Mouse (Mus musculus) leukemia stem cell, adult 10-12 weeks (primary cell): ENCODE results near the gene Pex13. TPM values are rescaled to one million over a fixed set of nuclear protein-coding genes. Genes with fewer than 3 reads are reported as not detected.

Experiments
- polyA plus RNA-seq: library from polyadenylated mRNA; stranded (reverse); fragments of >175 nt; gene quantifications from 2 replicates; pipeline ENCODE4 v1.2.3, GENCODE M21; 2012; ENCODE audit warnings: low replicate concordance

The Pex13 gene
- polyA plus RNA-seq: 4.8 and 8.1 TPM in 2 replicates

GRCm38 (mm10) chr11:23665798-23666501 is at the start of gene Pex13:
Gene Pex13 (minus strand): TSS chr11:23665959.

GRCm38 (mm10) chr11:23665311-23665786 is 410 bp downstream of the Pex13 start, which contains the start of gene Pus10:
Gene Pus10 (plus strand): TSS chr11:23665674.

GRCm38 (mm10) chr11:23632945-23633878 is 32.5 kb downstream of the Pex13 start, which contains the start of gene 0610010F05Rik:
Gene 0610010F05Rik (minus strand): TSS chr11:23633639.

Other genes starting within 250 kb of the Pex13 start
- gene Ahsa2, start 167.9 kb downstream of the Pex13 start, polyA plus RNA-seq: 8.6 and 12.1 TPM in 2 replicates
- not detected in 2 replicates for gene 1700093K21Rik, start 144.8 kb downstream of the Pex13 start, polyA plus RNA-seq
- gene 0610010F05Rik, start 32.3 kb downstream of the Pex13 start, polyA plus RNA-seq: 1.4 TPM in 1 of 2 replicates, not detected in the other
- 1.3 and 8.4 TPM in 2 replicates for gene Pus10, start 285 bp downstream of the Pex13 start, polyA plus RNA-seq
- 0.51 and 1.0 TPM in 2 replicates for gene Rel, start 105.0 kb upstream of the Pex13 start, polyA plus RNA-seq
- gene Papolg, start 229.3 kb upstream of the Pex13 start, polyA plus RNA-seq: 0.17 and 0.99 TPM in 2 replicates